Mouse (Mus musculus): ENCODE measurements at regions not wholly inside any gene's neighbourhood (a gene's known extent, or its start where the extent isn't known, plus 50 kb on each side); places are given as distances from the start of the nearest gene placed in this dataset.

GRCm38 (mm10) chr8:23553565-23554473 lies 1142.7 kb downstream of the Mrps31 start:
- Histone ChIP-seq H3K9me3 (ENCODE audit: control insufficient read depth, low read length) (no peaks in the 10 kb centered on the region), H3K9ac (ENCODE audit: low read depth, low read length, severe bottlenecking) (no peak overlapping the region), H3K4me1 (ENCODE audit: control insufficient read depth, insufficient read depth, low read length) (no peaks in the 10 kb centered on the region; the same call in 1 of the 2 replicates), H3K36me3 (ENCODE audit: control insufficient read depth, insufficient read depth, low read length) (no peaks in the 10 kb centered on the region), H3K4me2 (replicated peaks; ENCODE audit: low read depth, low read length, severe bottlenecking) (no peak overlapping the region), H3K4me3 (replicated peaks; ENCODE audit: low read length) (no peak overlapping the region), H3K27me3 (ENCODE audit: control insufficient read depth, insufficient read depth, low read length) (no peaks in the 10 kb centered on the region), H3K27ac (replicated peaks; ENCODE audit: low read depth, low read length) (no peak overlapping the region)
- ATAC-seq (ENCODE audit: low FRiP score, low read depth) = no peak
- DNase-seq (ENCODE audit: low spot score) = no peak
- 73% methylated on average over 11 of the region's 12 CpGs for WGBS
- no peak for TF ChIP-seq POLR2A (IDR thresholded peaks at IDR 0.05; ENCODE audit: borderline replicate concordance, extremely low read depth, insufficient read depth, insufficient read length)

GRCm38 (mm10) chr8:23560836-23561235 lies 1149.7 kb downstream of the Mrps31 start:
- ATAC-seq (ENCODE audit: low FRiP score, low read depth) (no peak), DNase-seq (ENCODE audit: low spot score) (no peak)
- Histone ChIP-seq H3K36me3 (ENCODE audit: control insufficient read depth, insufficient read depth, low read length) (no peaks in the 10 kb centered on the region), H3K27me3 (ENCODE audit: control insufficient read depth, insufficient read depth, low read length) (no peaks in the 10 kb centered on the region), H3K4me3 (replicated peaks; ENCODE audit: low read length) (no peak overlapping the region), H3K4me1 (ENCODE audit: control insufficient read depth, insufficient read depth, low read length) (0 out of 2 replicates have a peak, but pooled peaks cover 4% of the 10 kb centered on the region), H3K9me3 (ENCODE audit: control insufficient read depth, low read length) (no peaks in the 10 kb centered on the region), H3K27ac (replicated peaks; ENCODE audit: low read depth, low read length) (no peak overlapping the region), H3K4me2 (replicated peaks; ENCODE audit: low read depth, low read length, severe bottlenecking) (no peak overlapping the region), H3K9ac (ENCODE audit: low read depth, low read length, severe bottlenecking) (no peak overlapping the region)
- WGBS = 72% methylated on average over 5 of the region's 5 CpGs
- no peak for TF ChIP-seq POLR2A (IDR thresholded peaks at IDR 0.05; ENCODE audit: borderline replicate concordance, extremely low read depth, insufficient read depth, insufficient read length)

- H3K9ac ChIP-seq (ENCODE audit: low read depth, low read length, severe bottlenecking) = no peak overlapping the region
- H3K4me1 ChIP-seq (ENCODE audit: control insufficient read depth, insufficient read depth, low read length) = 0 out of 2 replicates have a peak, but pooled peaks cover 4% of the 10 kb centered on the region
- no peaks in the 10 kb centered on the region for H3K27me3 ChIP-seq (ENCODE audit: control insufficient read depth, insufficient read depth, low read length)
- H3K4me2 ChIP-seq (replicated peaks; ENCODE audit: low read depth, low read length, severe bottlenecking) = no peak overlapping the region
- no peak overlapping the region for H3K27ac ChIP-seq (replicated peaks; ENCODE audit: low read depth, low read length)
- TF ChIP-seq POLR2A (IDR thresholded peaks at IDR 0.05; ENCODE audit: borderline replicate concordance, extremely low read depth, insufficient read depth, insufficient read length) = no peak
- WGBS = 31% methylated on average over 8 of the region's 8 CpGs
- H3K36me3 ChIP-seq (ENCODE audit: control insufficient read depth, insufficient read depth, low read length) = no peaks in the 10 kb centered on the region
- DNase-seq (ENCODE audit: low spot score) = no peak
- no peak overlapping the region for H3K4me3 ChIP-seq (replicated peaks; ENCODE audit: low read length)
- no peak for ATAC-seq (ENCODE audit: low FRiP score, low read depth)
- H3K9me3 ChIP-seq (ENCODE audit: control insufficient read depth, low read length) = no peaks in the 10 kb centered on the region
These were observed 1150.7 kb downstream of the Mrps31 start for GRCm38 (mm10) chr8:23561683-23562385.

- no peak for TF ChIP-seq POLR2A (IDR thresholded peaks at IDR 0.05; ENCODE audit: borderline replicate concordance, extremely low read depth, insufficient read depth, insufficient read length)
- Histone ChIP-seq H3K27me3 (ENCODE audit: control insufficient read depth, insufficient read depth, low read length) (no peaks in the 10 kb centered on the region), H3K36me3 (ENCODE audit: control insufficient read depth, insufficient read depth, low read length) (no peaks in the 10 kb centered on the region), H3K27ac (replicated peaks; ENCODE audit: low read depth, low read length) (no peak overlapping the region), H3K4me2 (replicated peaks; ENCODE audit: low read depth, low read length, severe bottlenecking) (peak overlapping the region; percentile 28; the same call in 1 of the 2 replicates), H3K4me3 (replicated peaks; ENCODE audit: low read length) (no peak overlapping the region), H3K9me3 (ENCODE audit: control insufficient read depth, low read length) (no peaks in the 10 kb centered on the region), H3K4me1 (ENCODE audit: control insufficient read depth, insufficient read depth, low read length) (0 out of 2 replicates have a peak, but pooled peaks cover 4% of the 10 kb centered on the region), H3K9ac (ENCODE audit: low read depth, low read length, severe bottlenecking) (no peak overlapping the region)
- WGBS = 29% methylated on average over 9 of the region's 9 CpGs
- ATAC-seq (ENCODE audit: low FRiP score, low read depth) = no peak
- DNase-seq (ENCODE audit: low spot score) = no peak
These were observed 1151.3 kb downstream of the Mrps31 start for GRCm38 (mm10) chr8:23562504-23562903.

Data from limb, embryonic 14.5 days (tissue).